Mouse (Mus musculus) frontal cortex, adult 2 months (tissue): ENCODE measurements around the gene Rnf144a. TPM values are rescaled to one million over a fixed set of nuclear protein-coding genes. Genes with fewer than 3 reads are reported as not detected.
A peak's percentile ranks its signal among the peaks of the same experiment; 100 is the strongest.

ENCODE experiments used
- DNase-seq, 2 experiments: peaks; one replicate each; pipeline ENCODE4 v3.0.0; 2022; ENCODE audit warnings: low spot score in 1 of 2; ENCODE audit errors: extremely low spot score in 1 of 2
- polyA plus RNA-seq: library from polyadenylated mRNA; depleted of rRNA; stranded (reverse); fragments of >200 nt; gene quantifications from 2 replicates; pipeline ENCODE4 v1.2.3, GENCODE M21; 2012

The Rnf144a gene
- polyA plus RNA-seq, 1 experiment: 16.1 TPM

DNA sequence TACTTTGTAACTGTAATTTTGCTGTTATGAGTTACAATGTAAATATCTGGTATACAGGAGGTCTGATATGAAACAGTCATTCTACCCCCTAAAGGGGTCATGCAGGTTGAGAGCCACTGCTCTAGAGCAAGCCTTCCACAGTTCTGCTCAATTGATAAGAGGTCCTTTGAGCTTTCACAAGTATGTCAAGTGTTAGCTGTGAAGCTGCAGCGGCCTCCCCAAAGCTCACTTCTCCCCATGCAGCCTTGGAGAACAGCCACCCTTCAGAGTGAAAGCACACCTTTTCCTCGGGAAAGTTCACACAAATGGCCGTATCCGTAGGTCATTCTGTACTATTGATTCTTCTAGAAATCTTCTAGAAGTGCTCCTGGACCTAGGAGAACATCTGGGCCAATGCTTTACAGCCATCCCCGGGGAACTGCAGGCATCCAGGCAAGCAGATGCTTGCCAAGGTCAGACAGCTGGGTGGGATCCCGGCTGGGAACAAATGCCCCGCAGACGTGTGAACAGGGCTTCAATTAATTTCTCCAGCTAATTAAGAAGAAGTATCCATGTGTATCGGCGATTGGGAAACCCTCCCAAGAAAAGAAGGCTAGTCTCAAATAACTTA is 3.1 kb downstream of the Rnf144a start:
- no peak for DNase-seq

- no peak for DNase-seq
Measured at GRCm38 (mm10) chr12:26410443-26410842, 4.6 kb downstream of the Rnf144a start.

- no peak for DNase-seq
Measured at GRCm38 (mm10) chr12:26408707-26409106, 6.3 kb downstream of the Rnf144a start.

DNA sequence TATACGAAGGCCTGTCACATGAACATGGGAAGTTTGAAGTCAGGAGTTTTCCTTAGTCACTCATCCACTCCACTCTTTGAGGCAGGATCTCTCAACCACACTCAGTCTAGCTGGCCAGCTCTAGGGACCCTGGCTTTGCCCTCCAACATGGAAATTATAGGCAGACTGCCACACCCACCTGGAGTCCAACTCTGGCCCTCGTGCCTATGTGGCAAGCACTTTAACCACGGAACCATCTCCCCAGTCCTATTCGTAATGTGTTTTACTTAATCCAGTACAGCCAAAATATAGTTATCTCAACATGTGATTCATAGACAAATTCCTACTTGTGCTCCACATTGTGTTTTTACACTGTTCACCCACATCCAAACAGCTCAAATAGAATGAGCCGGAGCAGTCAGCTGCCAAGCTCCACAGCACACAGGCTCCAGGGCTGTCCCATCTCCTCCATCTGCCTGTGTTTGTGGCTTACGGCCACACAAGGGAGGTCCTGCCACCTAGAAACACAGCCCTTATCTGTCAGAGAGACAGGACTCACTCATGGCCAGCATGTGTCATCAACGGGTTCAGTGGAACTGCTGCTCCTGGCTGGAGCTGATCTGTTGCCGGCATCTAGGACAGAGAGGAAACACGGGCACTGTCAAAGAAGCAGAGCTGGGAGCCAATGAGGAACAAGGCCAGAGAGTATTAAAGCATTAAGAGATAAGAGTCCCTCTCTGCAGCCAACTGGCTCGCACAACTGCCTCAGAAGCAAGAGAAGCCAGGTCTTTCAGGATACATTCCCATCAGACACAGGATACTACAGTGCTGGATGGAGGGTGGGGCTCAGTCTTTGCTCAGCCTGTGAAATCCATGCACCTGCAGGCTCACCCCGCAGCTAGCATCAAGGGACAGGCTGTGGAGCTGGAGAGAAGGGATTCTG is 10.0 kb downstream of the Rnf144a start:
- peak in 1 of 2 experiments; percentile 61 for DNase-seq

GRCm38 (mm10) chr12:26403372-26404125 is 11.5 kb downstream of the Rnf144a start:
- DNase-seq: no peak

GRCm38 (mm10) chr12:26401696-26402470 is 13.2 kb downstream of the Rnf144a start:
- no peak for DNase-seq

DNA sequence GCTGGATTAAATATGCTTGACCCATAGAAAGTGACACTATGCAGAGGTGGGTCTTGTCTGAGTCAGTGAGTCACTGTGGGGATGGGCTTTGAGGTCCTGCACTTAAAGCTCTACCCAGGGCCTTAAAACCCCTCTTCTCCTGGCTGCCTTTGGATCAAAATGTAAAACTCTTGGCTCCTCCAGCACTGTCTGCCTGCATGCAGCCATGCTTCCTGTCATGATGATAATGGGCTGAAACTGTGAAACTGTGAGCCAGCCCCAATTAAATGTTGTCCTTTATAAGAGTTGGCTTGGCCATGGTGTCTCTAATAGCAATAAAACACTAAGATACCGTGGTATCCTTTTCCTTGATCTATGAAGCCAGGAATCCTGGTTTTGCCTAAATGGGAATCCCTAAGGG is 13.8 kb downstream of the Rnf144a start:
- DNase-seq: no peak

GRCm38 (mm10) chr12:26400762-26401161 is 14.3 kb downstream of the Rnf144a start:
- DNase-seq: no peak

- peak in 1 of 2 experiments; percentile 65 for DNase-seq
Measured at GRCm38 (mm10) chr12:26399391-26399790, 15.7 kb downstream of the Rnf144a start.

DNA sequence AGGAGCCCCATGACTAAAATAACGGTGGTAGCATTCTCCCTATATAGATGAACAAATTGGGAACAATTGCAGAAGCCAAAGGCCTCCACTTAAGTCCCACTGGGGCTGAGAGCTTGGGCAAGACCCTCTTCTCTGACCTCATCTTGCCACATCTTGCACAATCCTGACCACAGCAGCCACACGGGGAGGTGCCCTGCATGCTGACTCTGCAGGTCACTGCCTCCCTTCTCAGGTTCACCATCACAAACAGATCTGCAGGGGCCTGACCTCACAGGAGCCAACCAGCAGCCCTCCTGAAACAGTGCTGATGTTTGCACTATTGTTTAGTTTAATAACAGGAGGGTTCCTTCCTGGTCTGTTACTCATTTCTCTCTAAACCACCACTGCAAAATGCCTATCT is 16.5 kb downstream of the Rnf144a start:
- DNase-seq: no peak

DNA sequence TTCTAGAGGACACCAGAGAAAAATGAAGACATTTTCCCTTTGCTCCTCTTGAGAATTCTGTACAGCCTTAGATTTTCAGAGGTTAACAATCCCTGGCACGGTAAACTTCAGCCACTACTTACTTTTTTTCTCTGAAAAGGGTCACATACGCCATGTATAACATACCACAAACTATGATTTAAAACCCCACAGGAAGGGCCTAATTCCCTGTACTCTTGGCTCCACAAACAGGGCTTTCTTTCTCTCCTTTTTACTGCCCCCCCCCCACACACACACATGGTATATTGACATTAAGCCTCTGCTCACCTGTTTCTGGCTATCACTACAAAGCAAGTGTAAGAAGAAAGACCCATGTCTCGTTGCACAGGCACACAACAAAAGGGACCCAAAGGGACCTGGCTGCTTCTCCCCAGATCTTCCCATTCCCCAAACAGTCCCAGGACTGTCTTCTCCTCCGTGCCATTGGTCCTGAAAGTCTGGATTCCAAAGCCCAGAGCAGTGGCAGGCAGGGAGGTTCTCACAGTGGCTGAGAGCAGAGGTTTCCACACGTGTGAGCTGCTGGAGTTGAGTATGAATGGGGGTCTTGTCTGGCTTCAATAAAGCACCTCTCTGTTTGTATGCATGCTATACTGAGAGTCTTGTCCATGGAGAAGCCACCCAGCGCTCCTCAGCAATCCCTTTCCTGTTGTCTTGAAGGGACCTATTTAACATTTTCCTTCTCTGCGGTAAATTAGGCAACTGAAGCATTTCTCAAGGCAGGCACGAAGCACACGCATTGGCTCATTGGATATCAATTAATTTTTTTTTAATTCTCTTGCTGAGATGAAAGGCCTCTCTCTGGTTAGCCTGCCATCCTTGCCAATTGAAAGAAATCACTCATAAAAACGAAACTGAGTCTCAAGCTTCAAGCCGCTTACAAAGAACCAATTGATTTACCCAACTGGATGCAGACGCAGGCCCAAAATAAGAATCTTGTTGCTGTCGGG is 20.3 kb downstream of the Rnf144a start:
- DNase-seq: no peak

DNA sequence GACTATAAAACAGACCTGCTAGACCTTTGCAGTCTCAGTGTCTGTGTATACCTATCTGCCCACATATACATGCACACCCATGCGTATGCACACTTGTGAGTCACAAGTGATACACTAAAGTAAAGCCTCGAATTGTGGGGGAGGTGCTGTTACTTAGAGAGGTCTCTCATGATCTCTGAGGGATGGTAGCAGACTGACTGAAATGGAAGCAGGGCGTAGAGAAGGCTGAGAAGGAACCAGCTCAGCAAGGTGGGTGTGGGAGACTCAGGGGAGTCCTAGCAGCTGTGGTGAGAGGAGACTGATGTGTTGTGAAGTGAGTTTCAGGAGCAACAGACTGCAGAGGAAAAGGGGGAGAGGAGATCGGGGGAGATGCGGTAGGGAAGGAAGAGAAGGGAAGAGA is 21.8 kb downstream of the Rnf144a start:
- peak in 1 of 2 experiments; percentile 61 for DNase-seq

- no peak for DNase-seq
Measured at GRCm38 (mm10) chr12:26391162-26391561, 23.9 kb downstream of the Rnf144a start.

- no peak for DNase-seq
Measured at GRCm38 (mm10) chr12:26387523-26387922, 27.5 kb downstream of the Rnf144a start.

GRCm38 (mm10) chr12:26386947-26387346 is 28.1 kb downstream of the Rnf144a start:
- no peak for DNase-seq

- no peak for DNase-seq
Measured at GRCm38 (mm10) chr12:26386189-26386588, 28.9 kb downstream of the Rnf144a start.

- no peak for DNase-seq
Measured at GRCm38 (mm10) chr12:26385735-26386134, 29.3 kb downstream of the Rnf144a start.

DNA sequence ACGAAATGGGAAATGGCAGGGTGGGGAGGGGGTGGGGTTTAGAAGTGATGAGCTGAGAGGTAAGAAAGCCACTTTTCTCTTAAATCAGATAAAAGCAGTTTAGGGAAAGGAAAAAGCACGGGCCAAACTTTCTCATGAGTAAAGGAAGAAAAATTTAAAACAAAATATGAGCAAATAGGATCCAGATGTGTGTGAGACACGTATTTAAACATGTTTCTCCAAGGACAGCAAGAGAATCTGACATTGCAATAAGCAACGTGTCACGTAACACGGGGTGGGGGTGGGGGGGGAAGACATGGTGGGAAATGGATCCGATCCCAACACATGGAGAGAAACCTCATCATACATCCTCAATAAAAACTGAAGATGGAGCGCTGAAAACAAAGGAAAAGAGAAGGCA is 33.3 kb downstream of the Rnf144a start:
- no peak for DNase-seq

GRCm38 (mm10) chr12:26379797-26380196 is 35.3 kb downstream of the Rnf144a start:
- DNase-seq: peak; percentile 46 to 60
